Mouse (Mus musculus) G1E (cell line): ENCODE data around the gene Atp23. TPM values are rescaled to one million over a fixed set of nuclear protein-coding genes. Genes with fewer than 3 reads are reported as not detected.

Experiments used
- ATAC-seq: 2 replicates; pipeline ENCODE4 v1.8.0; 2016; ENCODE audit warnings: mild to moderate bottlenecking; ENCODE audit not compliant: insufficient number of reproducible peaks, poor library complexity, low FRiP score, severe bottlenecking; ENCODE audit errors: extremely low read depth
- DNase-seq: peaks from one replicate; pipeline ENCODE4 v3.0.0; 2012; ENCODE audit warnings: low spot score
- H3K27me3 ChIP-seq: 2 replicates; pipeline ENCODE4 v1.6.1; 2012; ENCODE audit warnings: mild to moderate bottlenecking, low read length, inconsistent platforms; ENCODE audit not compliant: insufficient read depth
- H3K36me3 ChIP-seq: replicated peaks from 2 replicates; pipeline ENCODE3; 2012; ENCODE audit warnings: mild to moderate bottlenecking, inconsistent platforms
- H3K4me1 ChIP-seq: 2 replicates; pipeline ENCODE4 v1.6.1; 2012; ENCODE audit warnings: low read depth, low read length, inconsistent platforms, mixed read lengths; ENCODE audit not compliant: insufficient read depth
- H3K4me3 ChIP-seq: 2 replicates; pipeline ENCODE4 v1.5.1; 2012; ENCODE audit warnings: low read depth, mild to moderate bottlenecking, inconsistent platforms, low read length, moderate library complexity, mixed read lengths
- H3K9me3 ChIP-seq: replicated peaks from 2 replicates; pipeline ENCODE4 v1.6.1; 2012; ENCODE audit warnings: inconsistent platforms
- CTCF ChIP-seq: IDR thresholded peaks from 2 replicates; pipeline ENCODE4 v1.5.1; 2012; ENCODE audit warnings: low read depth, low read length, inconsistent platforms, mixed read lengths
- GATA1 ChIP-seq: IDR thresholded peaks from 2 replicates; pipeline ENCODE4 v1.6.1; 2012; ENCODE audit warnings: borderline replicate concordance, low read length, inconsistent platforms, mixed read lengths
- GATA2 ChIP-seq: IDR thresholded peaks from 2 replicates; pipeline ENCODE4 v1.6.1; 2012; ENCODE audit warnings: low read depth, low read length, inconsistent platforms, borderline replicate concordance
- POLR2AphosphoS5 ChIP-seq: IDR thresholded peaks from 2 replicates; pipeline ENCODE4 v1.6.1; 2012; ENCODE audit warnings: low read depth, low read length, inconsistent platforms; ENCODE audit not compliant: insufficient replicate concordance
- TAL1 ChIP-seq: conservative IDR thresholded peaks from 2 replicates; pipeline ENCODE4 v1.6.1; 2012; ENCODE audit warnings: low read depth, low read length, inconsistent platforms, mixed read lengths
- polyA plus RNA-seq: library from polyadenylated mRNA; stranded (reverse); fragments of >175 nt; gene quantifications from 2 replicates; pipeline ENCODE4 v1.2.3, GENCODE M21; 2012
- total RNA-seq, 2 experiments: library from RNA; stranded (forward) in 1 of 2; stranded (reverse) in 1 of 2; fragments of 200-1000 nt in 1 of 2; fragments of >200 nt in 1 of 2; fragmentation: Nextera tagmentation in 1 of 2; gene quantifications; 2 replicates each; pipeline ENCODE4 v1.2.3; 2014 to 2017

Atp23 gene
- total and polyA plus RNA-seq, 3 experiments, result 6.8 to 15.1 (median 9.9) TPM

DNA sequence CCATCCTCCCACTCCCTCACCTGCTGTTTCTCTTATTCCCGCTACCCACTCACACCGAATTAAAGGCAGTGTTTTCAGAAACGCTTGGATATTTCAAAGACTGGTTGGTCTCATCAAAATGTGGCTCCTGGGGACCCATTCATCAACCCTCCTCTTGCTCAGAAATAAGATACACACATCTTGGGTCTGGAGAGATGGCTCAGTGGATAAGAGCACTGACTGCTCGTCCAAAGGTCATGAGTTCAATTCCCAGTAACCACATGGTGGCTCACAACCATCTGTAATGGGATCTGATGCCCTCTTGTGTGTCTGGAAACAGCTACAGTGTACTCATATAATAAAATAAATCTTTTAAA, 311 bp upstream of the Atp23 start:
- no peaks in the 10 kb centered on the region for H3K27me3 ChIP-seq
- H3K4me3 ChIP-seq, result peak overlapping the region; percentile 79
- no peak for ATAC-seq
- peaks cover 14% of the 10 kb centered on the region for H3K4me1 ChIP-seq
- DNase-seq, result no peak
- H3K36me3 ChIP-seq, result peaks cover 22% of the 10 kb centered on the region
- TF ChIP-seq GATA1 (no peak), TAL1 (no peak), GATA2 (no peak), CTCF (no peak), POLR2AphosphoS5 (no peak)
- no peaks in the 10 kb centered on the region for H3K9me3 ChIP-seq

DNA sequence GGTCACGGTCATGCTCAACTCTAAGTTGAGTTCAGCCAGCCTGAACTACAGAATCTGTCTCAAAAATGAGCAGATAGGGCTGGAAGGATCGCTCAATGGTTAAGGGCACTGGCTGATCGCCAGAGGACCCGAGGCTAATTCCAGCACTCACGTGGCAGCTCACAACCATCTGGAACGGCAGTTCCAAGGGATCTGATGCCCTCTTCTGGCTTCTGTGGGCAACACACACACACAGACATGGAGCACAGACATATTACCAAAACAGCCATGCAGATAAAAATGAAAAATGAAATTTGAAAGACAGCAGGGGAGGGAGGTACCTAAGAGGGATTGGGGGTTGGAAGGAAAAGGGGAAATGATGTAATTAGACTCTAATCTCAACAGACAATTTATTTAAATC, 5.3 kb downstream of the Atp23 start:
- Histone ChIP-seq H3K9me3 (no peaks in the 10 kb centered on the region), H3K4me3 (no peak overlapping the region), H3K27me3 (no peaks in the 10 kb centered on the region), H3K4me1 (peaks cover 8% of the 10 kb centered on the region), H3K36me3 (peaks cover 67% of the 10 kb centered on the region)
- DNase-seq (no peak), ATAC-seq (no peak)
- TF ChIP-seq TAL1 (no peak), POLR2AphosphoS5 (no peak), GATA2 (no peak), CTCF (no peak), GATA1 (no peak)

DNA sequence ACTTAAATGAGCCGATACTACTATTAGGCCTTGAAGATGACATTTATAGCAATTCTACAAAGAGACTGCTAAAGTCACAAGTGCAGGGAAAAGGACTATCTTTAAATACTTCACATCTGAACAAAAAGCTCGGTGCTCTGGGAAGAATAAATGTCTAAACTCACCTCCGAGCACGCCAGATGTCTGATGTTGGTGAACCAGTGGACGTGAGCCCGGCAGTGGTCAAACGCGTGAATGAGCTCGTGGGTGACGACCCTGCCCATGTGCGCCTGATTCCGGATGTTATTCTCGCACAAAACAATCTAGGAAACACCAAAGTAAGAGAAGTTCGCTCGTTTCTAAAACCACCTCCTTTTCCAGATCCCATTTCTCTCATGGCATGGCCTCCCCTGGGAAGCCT, 7.1 kb downstream of the Atp23 start:
- no peak for TF ChIP-seq CTCF
- no peak for TF ChIP-seq TAL1
- TF ChIP-seq GATA2, result no peak
- TF ChIP-seq GATA1, result no peak
- no peak for TF ChIP-seq POLR2AphosphoS5
- peaks cover 79% of the 10 kb centered on the region for H3K36me3 ChIP-seq
- DNase-seq, result no peak
- H3K9me3 ChIP-seq, result peaks cover 4% of the 10 kb centered on the region
- no peak for ATAC-seq
- no peak overlapping the region for H3K4me3 ChIP-seq
- H3K27me3 ChIP-seq, result no peaks in the 10 kb centered on the region
- peaks cover 2% of the 10 kb centered on the region; the same call in 1 of the 2 replicates for H3K4me1 ChIP-seq

DNA sequence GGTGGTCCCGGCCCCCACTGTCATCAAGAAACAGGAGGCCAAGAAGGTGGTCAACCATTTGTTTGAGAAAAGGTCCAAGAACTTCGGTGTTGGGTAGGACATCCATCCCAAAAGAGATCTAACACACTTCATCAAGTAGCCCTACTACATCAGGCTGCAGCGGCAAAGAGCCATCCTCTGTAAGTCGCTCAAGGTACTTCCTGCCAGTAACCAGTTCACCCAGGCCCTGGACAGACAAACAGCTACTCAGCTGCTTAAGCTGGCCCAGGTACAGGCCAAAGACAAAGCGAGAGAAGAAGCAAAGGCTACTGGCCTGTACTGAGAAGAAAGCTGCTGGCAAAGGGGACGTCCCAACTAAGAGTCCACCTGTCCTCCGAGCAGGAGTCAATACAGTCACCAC, 8.0 kb downstream of the Atp23 start:
- peaks cover 77% of the 10 kb centered on the region for H3K36me3 ChIP-seq
- no peak for TF ChIP-seq TAL1
- TF ChIP-seq GATA2, result no peak
- no peak for TF ChIP-seq CTCF
- TF ChIP-seq POLR2AphosphoS5, result no peak
- TF ChIP-seq GATA1, result no peak
- peaks cover 2% of the 10 kb centered on the region; the same call in 1 of the 2 replicates for H3K4me1 ChIP-seq

DNA sequence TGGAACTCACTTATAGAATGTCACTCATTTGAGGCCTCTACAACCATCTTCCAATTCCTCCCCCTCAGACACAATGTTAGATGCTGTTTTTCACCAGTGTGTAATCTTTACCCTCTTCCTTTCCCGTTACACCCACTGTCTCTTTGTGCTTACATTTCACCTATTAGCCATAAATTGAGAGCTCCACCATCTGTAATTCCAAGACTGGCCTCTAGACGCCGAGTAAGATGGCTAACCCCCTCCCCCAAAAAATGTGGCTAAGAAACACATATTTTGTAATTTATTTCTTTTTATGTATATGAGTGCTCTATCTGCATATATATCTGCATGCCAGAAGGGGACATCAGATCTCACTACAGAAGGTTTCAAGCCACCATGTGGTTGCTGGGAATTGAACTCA, 27.4 kb downstream of the Atp23 start:
- ATAC-seq (no peak), DNase-seq (no peak)
- no peaks in the 10 kb centered on the region for H3K9me3 ChIP-seq
- H3K4me1 ChIP-seq, result no peaks in the 10 kb centered on the region
- TF ChIP-seq GATA1, result no peak
- TF ChIP-seq POLR2AphosphoS5, result no peak
- no peak for TF ChIP-seq TAL1
- TF ChIP-seq GATA2, result no peak
- no peak for TF ChIP-seq CTCF
- no peaks in the 10 kb centered on the region for H3K36me3 ChIP-seq
- no peaks in the 10 kb centered on the region for H3K27me3 ChIP-seq
- H3K4me3 ChIP-seq, result no peak overlapping the region

More for the DNA sequence above, 8.0 kb downstream of the Atp23 start:
- ATAC-seq (no peak), DNase-seq (no peak)
- no peak overlapping the region for H3K4me3 ChIP-seq
- H3K27me3 ChIP-seq, result no peaks in the 10 kb centered on the region
- H3K9me3 ChIP-seq, result peaks cover 9% of the 10 kb centered on the region

DNA sequence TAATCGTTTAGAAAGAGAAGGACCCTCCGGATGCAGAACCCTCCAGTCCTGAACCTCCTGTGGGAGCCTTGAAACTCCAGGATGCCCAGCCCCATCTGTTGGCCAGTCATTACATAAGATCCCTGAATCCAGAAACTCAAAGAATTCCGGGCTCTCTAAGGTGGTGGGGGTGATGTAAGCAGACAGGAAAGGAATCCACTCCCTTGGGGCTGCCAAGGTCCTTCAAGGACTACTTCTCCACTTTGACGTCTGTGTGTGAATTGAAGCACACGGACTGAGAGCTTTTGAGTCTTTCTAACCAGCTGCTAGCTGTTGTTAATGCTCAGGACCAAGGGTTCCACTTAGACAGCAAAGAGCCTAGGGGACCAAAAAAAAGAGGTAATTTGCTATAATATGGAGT, 28.9 kb downstream of the Atp23 start:
- H3K27me3 ChIP-seq, result no peaks in the 10 kb centered on the region
- no peaks in the 10 kb centered on the region for H3K4me1 ChIP-seq
- no peaks in the 10 kb centered on the region for H3K9me3 ChIP-seq
- DNase-seq (no peak), ATAC-seq (no peak)
- TF ChIP-seq TAL1 (no peak), POLR2AphosphoS5 (no peak), GATA1 (no peak), GATA2 (no peak), CTCF (no peak)
- no peak overlapping the region for H3K4me3 ChIP-seq
- no peaks in the 10 kb centered on the region for H3K36me3 ChIP-seq
